Mouse (Mus musculus) E14TG2a.4 (cell line): ENCODE results near the gene Ccdc151.

ENCODE experiments used
- CTCF ChIP-seq: conservative IDR thresholded peaks from 2 replicates; pipeline ENCODE4 v1.5.1; 2014; ENCODE audit warnings: low read length
- POU5F1 ChIP-seq: IDR thresholded peaks from 2 replicates; pipeline ENCODE4 v1.6.1; 2014; ENCODE audit warnings: low read length, borderline replicate concordance

DNA sequence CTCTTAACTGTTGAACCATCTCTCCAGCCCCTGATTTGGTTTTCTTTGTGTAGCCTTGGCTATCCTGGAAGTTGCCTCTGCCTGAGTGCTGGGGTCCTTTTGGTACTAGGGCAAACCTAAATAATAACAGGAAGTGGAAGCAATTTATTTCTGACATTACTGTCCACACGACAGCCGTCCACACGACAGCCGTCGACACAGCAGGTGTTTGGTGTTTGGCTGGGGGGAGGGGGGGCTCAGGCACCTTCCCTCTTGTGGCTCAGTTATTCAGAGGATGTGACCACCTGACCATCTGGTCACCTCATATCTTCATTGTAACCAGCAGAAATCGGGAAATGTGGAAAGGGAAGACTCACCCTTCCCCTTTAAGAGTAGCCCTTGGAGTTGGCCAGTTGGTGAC is 33.6 kb downstream of the Ccdc151 start:
- TF ChIP-seq CTCF (no peak), POU5F1 (no peak)
